Mouse (Mus musculus): ENCODE results near the gene Tmem59l. TPM values are rescaled to one million over a fixed set of nuclear protein-coding genes. Genes with fewer than 3 reads are reported as not detected.

Gene Tmem59l
- polyA plus RNA-seq, 1 experiment from 2014 or later = 1.1 TPM

DNA sequence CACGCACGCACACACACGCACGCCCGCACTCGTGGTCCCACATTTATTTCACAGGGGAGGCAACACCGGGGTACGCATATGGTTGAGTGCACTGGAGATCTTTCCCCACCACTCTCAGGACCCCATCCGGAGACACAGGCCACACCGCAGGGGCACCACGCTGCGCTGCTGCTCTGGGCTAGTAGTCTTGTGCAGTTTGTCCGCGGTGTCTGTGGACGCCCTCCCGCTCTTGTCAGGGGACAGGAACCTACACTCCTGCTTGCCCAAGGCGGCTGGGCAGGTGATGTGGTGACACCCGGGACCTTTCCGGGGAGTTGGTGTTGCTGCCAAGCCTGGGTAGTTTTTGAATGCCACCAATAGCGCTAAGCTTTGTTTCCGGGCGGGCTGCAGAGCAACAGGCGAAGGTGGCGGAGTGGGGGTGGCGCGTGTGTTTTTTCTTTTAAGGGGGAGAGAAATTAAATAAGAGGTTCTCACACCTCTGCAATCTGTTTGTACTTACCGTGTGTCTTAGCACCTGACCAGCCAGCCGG, 7.3 kb upstream of the Tmem59l start:
- Histone ChIP-seq H3K36me3 (ENCODE audit: control insufficient read depth, insufficient read depth, low read length) (no peaks in the 10 kb centered on the region), H3K27ac (ENCODE audit: low read depth, low read length) (no peak overlapping the region), H3K4me1 (replicated peaks; ENCODE audit: control insufficient read depth, insufficient read depth, low read length) (peaks cover 29% of the 10 kb centered on the region), H3K4me2 (no peak overlapping the region), H3K4me3 (ENCODE audit: low read depth, low read length) (peak overlapping the region; percentile 3; the same call in 1 of the 2 replicates), H3K9ac (ENCODE audit: low read depth, low read length) (no peak overlapping the region), H3K9me3 (ENCODE audit: control insufficient read depth, low read length) (no peaks in the 10 kb centered on the region), H3K27me3 (replicated peaks; ENCODE audit: control insufficient read depth, insufficient read depth, low read length) (peaks cover 99% of the 10 kb centered on the region)
- ATAC-seq (replicated peaks; ENCODE audit: low FRiP score) = no peak
- WGBS = 5% methylated on average over 28 of the region's 28 CpGs
- DNase-seq (ENCODE audit: low spot score) = peak; percentile 49

- no peaks in the 10 kb centered on the region for H3K36me3 ChIP-seq (ENCODE audit: control insufficient read depth, insufficient read depth, low read length)
- H3K27ac ChIP-seq (ENCODE audit: low read depth, low read length) = no peak overlapping the region
- no peak overlapping the region for H3K9ac ChIP-seq (ENCODE audit: low read depth, low read length)
- DNase-seq (ENCODE audit: low spot score) = no peak
- ATAC-seq (replicated peaks; ENCODE audit: low FRiP score) = no peak
- H3K4me3 ChIP-seq (ENCODE audit: low read depth, low read length) = peak overlapping the region; percentile 50
- peak overlapping the region; percentile 61 for H3K4me2 ChIP-seq
- peaks cover 31% of the 10 kb centered on the region for H3K4me1 ChIP-seq (replicated peaks; ENCODE audit: control insufficient read depth, insufficient read depth, low read length)
- no peaks in the 10 kb centered on the region for H3K9me3 ChIP-seq (ENCODE audit: control insufficient read depth, low read length)
- peaks cover 100% of the 10 kb centered on the region for H3K27me3 ChIP-seq (replicated peaks; ENCODE audit: control insufficient read depth, insufficient read depth, low read length)
- 3% methylated on average over 47 of the region's 47 CpGs for WGBS
These were observed 6.7 kb upstream of the Tmem59l start for GRCm38 (mm10) chr8:70493692-70494415.

DNA sequence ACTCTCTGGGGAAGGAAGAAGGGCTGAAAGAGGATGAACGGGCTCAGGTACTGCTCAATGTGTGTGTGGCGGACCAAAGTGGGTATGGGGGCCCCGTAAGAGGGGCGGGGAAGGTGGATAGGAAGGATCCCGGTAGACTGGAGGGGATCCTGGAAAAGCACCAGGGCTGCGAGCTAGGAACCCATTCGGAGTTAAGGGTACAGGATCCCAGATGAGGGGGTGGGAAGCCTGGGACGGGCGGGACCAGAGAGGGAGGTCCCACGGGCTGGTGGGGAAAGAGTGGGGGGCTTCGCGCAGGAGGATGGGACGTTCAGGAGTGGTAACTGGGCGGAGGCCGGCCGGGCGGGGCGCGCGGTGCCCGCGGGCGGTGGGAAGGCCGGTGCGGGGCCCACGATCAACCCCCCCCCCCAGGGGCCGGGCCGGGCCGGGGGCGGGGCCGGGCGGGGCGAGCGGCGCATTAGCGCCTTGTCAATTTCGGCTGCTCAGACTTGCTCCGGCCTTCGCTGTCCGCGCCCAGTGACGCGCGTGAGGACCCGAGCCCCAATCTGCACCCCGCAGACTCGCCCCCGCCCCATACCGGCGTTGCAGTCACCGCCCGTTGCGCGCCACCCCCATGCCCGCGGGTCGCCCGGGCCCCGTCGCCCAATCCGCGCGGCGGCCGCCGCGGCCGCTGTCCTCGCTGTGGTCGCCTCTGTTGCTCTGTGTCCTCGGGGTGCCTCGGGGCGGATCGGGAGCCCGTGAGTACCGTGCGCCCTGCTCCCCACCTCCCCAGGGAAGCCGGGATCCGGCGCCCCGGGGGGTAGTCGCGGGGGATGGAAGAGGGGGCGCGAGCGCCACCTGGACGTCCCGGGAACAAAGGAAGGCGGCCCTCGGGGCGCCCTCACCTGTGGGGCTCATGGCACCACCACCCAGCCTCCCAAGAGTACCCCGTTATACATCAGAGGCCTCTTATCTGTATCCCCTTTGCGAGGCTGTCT, 5.8 kb upstream of the Tmem59l start, which contains the start of gene Crlf1:
TSS of gene Crlf1 (plus strand) at position 495 of the 977 bp plus-strand sequence.
- H3K4me2 ChIP-seq = peak within 1 kb of the TSS; percentile 61
- ATAC-seq (replicated peaks; ENCODE audit: low FRiP score) = no peak
- peak within 1 kb of the TSS; percentile 50 for H3K4me3 ChIP-seq (ENCODE audit: low read depth, low read length)
- H3K9me3 ChIP-seq (ENCODE audit: control insufficient read depth, low read length) = no peaks in the 10 kb centered on the region
- H3K9ac ChIP-seq (ENCODE audit: low read depth, low read length) = no peak within 1 kb of the TSS
- under 1% methylated on average over 74 of the region's 93 CpGs for WGBS
- H3K27me3 ChIP-seq (replicated peaks; ENCODE audit: control insufficient read depth, insufficient read depth, low read length) = peaks cover 100% of the 10 kb centered on the region
- H3K4me1 ChIP-seq (replicated peaks; ENCODE audit: control insufficient read depth, insufficient read depth, low read length) = peaks cover 39% of the 10 kb centered on the region
- H3K27ac ChIP-seq (ENCODE audit: low read depth, low read length) = no peak within 1 kb of the TSS
- DNase-seq (ENCODE audit: low spot score) = no peak
- no peaks in the 10 kb centered on the region for H3K36me3 ChIP-seq (ENCODE audit: control insufficient read depth, insufficient read depth, low read length)

DNA sequence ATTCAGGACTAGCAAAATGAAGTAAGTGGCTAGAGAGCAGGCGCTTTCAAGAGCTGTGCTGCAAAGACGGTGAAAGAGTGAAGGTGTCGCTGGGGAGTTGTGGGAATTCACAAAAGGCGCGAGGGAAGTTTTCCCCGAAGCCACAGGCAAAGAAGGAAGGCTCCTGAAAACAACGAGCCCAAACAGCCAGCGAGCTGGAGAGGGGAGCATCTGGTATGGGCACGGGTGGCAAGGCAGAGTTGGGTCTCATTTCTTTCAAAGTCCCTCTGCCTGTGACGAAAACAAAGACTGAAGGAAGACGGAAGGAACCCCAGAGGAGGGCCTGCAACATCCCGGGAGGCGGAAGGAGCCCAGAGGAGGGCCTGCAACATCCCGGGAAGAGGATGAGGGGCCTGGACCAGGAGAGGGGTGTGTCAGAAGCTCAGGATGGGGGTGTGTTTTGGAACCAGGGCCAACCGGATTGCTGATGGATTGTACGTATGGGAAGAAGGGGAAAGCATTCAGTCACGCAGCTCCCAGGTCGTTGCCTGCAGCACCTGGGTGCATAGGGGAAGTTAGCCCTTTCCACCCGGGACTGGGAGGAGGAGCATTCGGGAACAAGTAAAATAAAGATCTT, 3.8 kb upstream of the Tmem59l start:
- Histone ChIP-seq H3K9ac (ENCODE audit: low read depth, low read length) (no peak overlapping the region), H3K27ac (ENCODE audit: low read depth, low read length) (no peak overlapping the region), H3K4me3 (ENCODE audit: low read depth, low read length) (no peak overlapping the region), H3K4me1 (replicated peaks; ENCODE audit: control insufficient read depth, insufficient read depth, low read length) (peaks cover 40% of the 10 kb centered on the region), H3K27me3 (replicated peaks; ENCODE audit: control insufficient read depth, insufficient read depth, low read length) (peaks cover 100% of the 10 kb centered on the region), H3K36me3 (ENCODE audit: control insufficient read depth, insufficient read depth, low read length) (no peaks in the 10 kb centered on the region), H3K4me2 (no peak overlapping the region), H3K9me3 (ENCODE audit: control insufficient read depth, low read length) (no peaks in the 10 kb centered on the region)
- DNase-seq (ENCODE audit: low spot score) (no peak), ATAC-seq (replicated peaks; ENCODE audit: low FRiP score) (no peak)
- WGBS = 4% methylated on average over 20 of the region's 20 CpGs

DNA sequence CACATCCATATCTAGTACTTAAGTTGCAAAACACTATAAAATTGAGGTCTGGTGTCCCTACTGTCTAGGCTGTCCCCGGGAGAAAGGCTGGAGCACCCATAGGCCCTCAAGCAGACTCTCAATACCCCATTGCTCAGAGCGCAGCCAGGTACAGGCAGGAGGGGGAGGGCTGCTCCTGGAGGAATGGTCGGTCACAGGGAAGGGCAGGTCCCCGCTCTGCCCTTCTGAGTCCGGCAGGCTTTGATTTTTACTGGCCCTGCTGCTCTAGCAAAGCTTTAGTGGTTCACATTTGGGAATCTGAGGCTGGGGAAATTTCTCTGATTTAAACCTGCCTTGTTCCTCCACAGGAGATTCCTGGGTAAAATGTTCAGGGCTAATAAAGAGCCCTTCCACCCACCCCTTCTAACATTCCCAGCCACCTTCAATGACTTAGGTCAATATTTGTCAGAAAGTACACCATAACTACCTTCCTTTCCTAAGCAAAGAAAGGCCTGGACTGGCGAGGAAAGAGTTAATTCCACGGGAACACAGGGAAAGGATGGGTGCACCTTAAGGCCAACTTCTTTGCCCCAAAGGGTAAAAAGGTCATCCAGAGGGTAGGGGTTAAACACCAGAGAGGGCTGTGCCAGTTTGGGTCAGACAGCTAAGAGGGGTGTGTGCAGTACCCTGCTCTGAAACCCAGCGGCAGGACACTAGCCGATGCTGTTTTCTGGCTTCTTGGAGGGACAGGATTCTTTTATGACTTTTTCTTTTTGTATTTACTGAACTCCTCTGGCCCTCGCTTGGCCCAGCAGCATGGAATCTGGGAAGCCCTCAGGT, 3.1 kb upstream of the Tmem59l start:
- H3K27me3 ChIP-seq (replicated peaks; ENCODE audit: control insufficient read depth, insufficient read depth, low read length) = peaks cover 100% of the 10 kb centered on the region
- no peaks in the 10 kb centered on the region for H3K36me3 ChIP-seq (ENCODE audit: control insufficient read depth, insufficient read depth, low read length)
- peaks cover 40% of the 10 kb centered on the region for H3K4me1 ChIP-seq (replicated peaks; ENCODE audit: control insufficient read depth, insufficient read depth, low read length)
- no peak overlapping the region; the same call in 1 of the 2 replicates for H3K4me2 ChIP-seq
- no peaks in the 10 kb centered on the region for H3K9me3 ChIP-seq (ENCODE audit: control insufficient read depth, low read length)
- no peak overlapping the region for H3K9ac ChIP-seq (ENCODE audit: low read depth, low read length)
- no peak for ATAC-seq (replicated peaks; ENCODE audit: low FRiP score)
- no peak overlapping the region for H3K27ac ChIP-seq (ENCODE audit: low read depth, low read length)
- 14% methylated on average over 10 of the region's 10 CpGs for WGBS
- H3K4me3 ChIP-seq (ENCODE audit: low read depth, low read length) = no peak overlapping the region
- no peak for DNase-seq (ENCODE audit: low spot score)

DNA sequence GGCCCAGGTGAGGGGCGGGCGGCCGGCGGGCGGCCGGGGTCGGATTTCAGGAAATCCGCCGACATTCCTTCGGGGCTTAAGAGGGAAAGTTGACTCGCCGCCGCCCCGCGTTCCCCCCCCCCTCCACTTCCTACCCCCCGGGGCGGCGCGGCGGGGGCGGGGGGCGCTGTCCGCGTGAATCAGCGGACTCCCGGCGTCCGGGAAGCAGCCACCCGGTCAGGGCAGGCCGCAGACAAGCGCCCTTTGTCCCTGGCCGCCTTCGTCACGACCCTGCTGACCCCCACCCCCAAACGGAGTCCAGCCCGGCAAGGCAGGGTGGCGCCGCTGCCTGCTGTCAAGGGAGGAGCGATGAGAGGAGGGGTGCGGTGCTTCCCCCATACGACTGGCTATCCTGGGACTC, 2.4 kb upstream of the Tmem59l start:
- Histone ChIP-seq H3K4me1 (replicated peaks; ENCODE audit: control insufficient read depth, insufficient read depth, low read length) (peaks cover 40% of the 10 kb centered on the region), H3K4me2 (peak overlapping the region; percentile 62), H3K9me3 (ENCODE audit: control insufficient read depth, low read length) (no peaks in the 10 kb centered on the region), H3K9ac (ENCODE audit: low read depth, low read length) (no peak overlapping the region), H3K4me3 (ENCODE audit: low read depth, low read length) (peak overlapping the region; percentile 32), H3K27ac (ENCODE audit: low read depth, low read length) (no peak overlapping the region), H3K36me3 (ENCODE audit: control insufficient read depth, insufficient read depth, low read length) (no peaks in the 10 kb centered on the region), H3K27me3 (replicated peaks; ENCODE audit: control insufficient read depth, insufficient read depth, low read length) (peaks cover 100% of the 10 kb centered on the region)
- ATAC-seq (replicated peaks; ENCODE audit: low FRiP score) (no peak), DNase-seq (ENCODE audit: low spot score) (no peak)
- WGBS = 1% methylated on average over 29 of the region's 41 CpGs

GRCm38 (mm10) chr8:70488931-70489470, 1.8 kb upstream of the Tmem59l start:
- peaks cover 40% of the 10 kb centered on the region for H3K4me1 ChIP-seq (replicated peaks; ENCODE audit: control insufficient read depth, insufficient read depth, low read length)
- H3K36me3 ChIP-seq (ENCODE audit: control insufficient read depth, insufficient read depth, low read length) = no peaks in the 10 kb centered on the region
- no peak overlapping the region for H3K27ac ChIP-seq (ENCODE audit: low read depth, low read length)
- ATAC-seq (replicated peaks; ENCODE audit: low FRiP score) = no peak
- DNase-seq (ENCODE audit: low spot score) = no peak
- no peaks in the 10 kb centered on the region for H3K9me3 ChIP-seq (ENCODE audit: control insufficient read depth, low read length)
- no peak overlapping the region for H3K9ac ChIP-seq (ENCODE audit: low read depth, low read length)
- WGBS = 3% methylated on average over 14 of the region's 14 CpGs
- peak overlapping the region; percentile 62 for H3K4me2 ChIP-seq
- H3K27me3 ChIP-seq (replicated peaks; ENCODE audit: control insufficient read depth, insufficient read depth, low read length) = peaks cover 100% of the 10 kb centered on the region
- H3K4me3 ChIP-seq (ENCODE audit: low read depth, low read length) = peak overlapping the region; percentile 32

Data from liver, embryonic 11.5 days (tissue).